Mouse (Mus musculus) heart, embryonic 11.5 days (tissue): ENCODE data around the gene Dicer1. TPM values are rescaled to one million over a fixed set of nuclear protein-coding genes. Genes with fewer than 3 reads are reported as not detected.
A peak's percentile ranks its signal among the peaks of the same experiment; 100 is the strongest.

Experiments
- ATAC-seq: fragments of 200-750 bp; cut with Nextera tagmentation; replicated peaks from 2 replicates; pipeline ENCODE4 v1.8.0; 2017; ENCODE audit warnings: moderate library complexity; ENCODE audit not compliant: insufficient number of reproducible peaks, low FRiP score, low TSS enrichment
- H3K27ac ChIP-seq: fragments of 300-500 bp; sonication (generic); 2 replicates; pipeline ENCODE4 v1.5.1; 2014; ENCODE audit warnings: mild to moderate bottlenecking, low read depth, low read length
- H3K27me3 ChIP-seq: fragments of 300-500 bp; sonication (generic); 2 replicates; pipeline ENCODE4 v1.6.1; 2014; ENCODE audit warnings: mild to moderate bottlenecking, low read length, mixed read lengths; ENCODE audit not compliant: control insufficient read depth, insufficient read depth
- H3K36me3 ChIP-seq: fragments of 300-500 bp; sonication (generic); 2 replicates; pipeline ENCODE4 v1.6.1; 2014; ENCODE audit warnings: mild to moderate bottlenecking, low read length, moderate library complexity, mixed read lengths; ENCODE audit not compliant: control insufficient read depth, insufficient read depth
- H3K4me1 ChIP-seq: fragments of 300-500 bp; sonication (generic); 2 replicates; pipeline ENCODE4 v1.6.1; 2014; ENCODE audit warnings: low read length; ENCODE audit not compliant: control insufficient read depth, insufficient read depth
- H3K4me2 ChIP-seq: fragments of 300-500 bp; sonication (generic); 2 replicates; pipeline ENCODE4 v1.6.1; 2014; ENCODE audit warnings: mild to moderate bottlenecking, moderate library complexity
- H3K4me3 ChIP-seq: fragments of 300-500 bp; sonication (generic); 2 replicates; pipeline ENCODE4 v1.5.1; 2014; ENCODE audit warnings: low read depth, low read length
- H3K9ac ChIP-seq: fragments of 300-500 bp; sonication (generic); 2 replicates; pipeline ENCODE4 v1.6.1; 2014; ENCODE audit warnings: mild to moderate bottlenecking, low read depth, low read length, moderate library complexity
- H3K9me3 ChIP-seq: fragments of 300-500 bp; sonication (generic); replicated peaks from 2 replicates; pipeline ENCODE4 v1.6.1; 2016; ENCODE audit warnings: low read length; ENCODE audit not compliant: control insufficient read depth
- WGBS: fragments of 180-500 bp; shearing (Covaris S2); extraction: QIAGEN DNeasy Blood & Tissue Kit; methylation state at CpG from one replicate; pipeline ENCODE4 v1.1.7; 2014; ENCODE audit not compliant: insufficient replicate concordance; 5-methylcytosine and 5-hydroxymethylcytosine counted together
- polyA plus RNA-seq: library from polyadenylated mRNA; unstranded; fragments of >200 nt; fragmentation: Nextera tagmentation; extraction: Ambion mirVana; gene quantifications from 2 replicates; pipeline ENCODE4 v1.2.1, GENCODE M21; 2014

Gene Dicer1
- polyA plus RNA-seq, 1 experiment from 2014 or later = 28.8 TPM

GRCm38 (mm10) chr12:104769201-104769785 lies 17.5 kb upstream of the Dicer1 start:
- no peak overlapping the region for H3K9ac ChIP-seq

DNA sequence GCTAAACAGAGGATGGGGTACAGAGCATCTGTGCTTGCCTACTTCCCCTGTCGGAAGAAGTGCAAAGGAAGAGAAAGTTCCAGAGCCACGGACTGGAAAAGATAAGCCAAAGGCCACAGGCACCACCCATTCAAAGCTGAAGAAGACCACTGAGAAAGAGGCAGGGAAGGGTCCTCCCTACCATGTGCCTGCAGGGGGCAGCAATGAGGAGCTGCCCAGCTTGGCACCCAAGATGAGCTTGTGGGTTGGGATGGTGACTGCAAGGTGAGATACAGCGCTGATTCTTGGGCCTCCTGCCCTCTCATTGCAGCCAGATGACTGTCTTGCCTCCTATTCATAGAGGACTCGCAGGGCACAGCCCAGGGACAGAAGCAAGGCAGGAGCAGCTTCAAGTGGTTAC lies 15.4 kb upstream of the Dicer1 start:
- no peak overlapping the region for H3K4me2 ChIP-seq
- 71% methylated on average over 4 of the region's 4 CpGs for WGBS
- no peaks in the 10 kb centered on the region for H3K9me3 ChIP-seq
- no peaks in the 10 kb centered on the region for H3K36me3 ChIP-seq
- H3K9ac ChIP-seq = no peak overlapping the region
- no peaks in the 10 kb centered on the region for H3K4me1 ChIP-seq
- H3K27me3 ChIP-seq = no peaks in the 10 kb centered on the region
- no peak overlapping the region for H3K27ac ChIP-seq
- ATAC-seq = no peak
- no peak overlapping the region for H3K4me3 ChIP-seq

More at GRCm38 (mm10) chr12:104769201-104769785, 17.5 kb upstream of the Dicer1 start:
- 75% methylated on average over 10 of the region's 10 CpGs for WGBS
- Histone ChIP-seq H3K36me3 (no peaks in the 10 kb centered on the region), H3K4me3 (no peak overlapping the region), H3K9me3 (no peaks in the 10 kb centered on the region), H3K27ac (no peak overlapping the region), H3K27me3 (no peaks in the 10 kb centered on the region), H3K4me1 (no peaks in the 10 kb centered on the region), H3K4me2 (no peak overlapping the region)
- ATAC-seq = no peak

- WGBS = 78% methylated on average over 7 of the region's 7 CpGs
- Histone ChIP-seq H3K27ac (no peak overlapping the region), H3K4me3 (no peak overlapping the region), H3K9ac (no peak overlapping the region), H3K4me2 (no peak overlapping the region), H3K9me3 (no peaks in the 10 kb centered on the region), H3K4me1 (no peaks in the 10 kb centered on the region), H3K27me3 (no peaks in the 10 kb centered on the region), H3K36me3 (no peaks in the 10 kb centered on the region)
- no peak for ATAC-seq
Measured at GRCm38 (mm10) chr12:104765761-104766160, 14.0 kb upstream of the Dicer1 start.

GRCm38 (mm10) chr12:104765116-104765515 lies 13.4 kb upstream of the Dicer1 start:
- Histone ChIP-seq H3K4me2 (no peak overlapping the region), H3K27me3 (no peaks in the 10 kb centered on the region), H3K27ac (no peak overlapping the region), H3K4me1 (no peaks in the 10 kb centered on the region), H3K9me3 (no peaks in the 10 kb centered on the region), H3K4me3 (no peak overlapping the region), H3K9ac (no peak overlapping the region), H3K36me3 (no peaks in the 10 kb centered on the region)
- 65% methylated on average over 5 of the region's 5 CpGs for WGBS
- ATAC-seq = no peak

GRCm38 (mm10) chr12:104763918-104764317 lies 12.2 kb upstream of the Dicer1 start:
- H3K27me3 ChIP-seq = no peaks in the 10 kb centered on the region
- no peak overlapping the region for H3K9ac ChIP-seq
- H3K4me2 ChIP-seq = no peak overlapping the region
- 79% methylated on average over 6 of the region's 6 CpGs for WGBS
- no peak overlapping the region for H3K4me3 ChIP-seq
- no peaks in the 10 kb centered on the region for H3K36me3 ChIP-seq
- ATAC-seq = no peak
- H3K4me1 ChIP-seq = no peaks in the 10 kb centered on the region
- no peaks in the 10 kb centered on the region for H3K9me3 ChIP-seq
- H3K27ac ChIP-seq = no peak overlapping the region

GRCm38 (mm10) chr12:104761411-104761810 lies 9.7 kb upstream of the Dicer1 start:
- Histone ChIP-seq H3K9ac (no peak overlapping the region), H3K27me3 (no peaks in the 10 kb centered on the region), H3K4me2 (no peak overlapping the region), H3K9me3 (no peaks in the 10 kb centered on the region), H3K4me1 (no peaks in the 10 kb centered on the region), H3K27ac (no peak overlapping the region), H3K4me3 (no peak overlapping the region), H3K36me3 (no peaks in the 10 kb centered on the region)
- 75% methylated on average over 8 of the region's 8 CpGs for WGBS
- ATAC-seq = no peak

GRCm38 (mm10) chr12:104758066-104758465 lies 6.3 kb upstream of the Dicer1 start:
- 81% methylated on average over 7 of the region's 7 CpGs for WGBS
- ATAC-seq = no peak
- H3K27ac ChIP-seq = no peak overlapping the region

DNA sequence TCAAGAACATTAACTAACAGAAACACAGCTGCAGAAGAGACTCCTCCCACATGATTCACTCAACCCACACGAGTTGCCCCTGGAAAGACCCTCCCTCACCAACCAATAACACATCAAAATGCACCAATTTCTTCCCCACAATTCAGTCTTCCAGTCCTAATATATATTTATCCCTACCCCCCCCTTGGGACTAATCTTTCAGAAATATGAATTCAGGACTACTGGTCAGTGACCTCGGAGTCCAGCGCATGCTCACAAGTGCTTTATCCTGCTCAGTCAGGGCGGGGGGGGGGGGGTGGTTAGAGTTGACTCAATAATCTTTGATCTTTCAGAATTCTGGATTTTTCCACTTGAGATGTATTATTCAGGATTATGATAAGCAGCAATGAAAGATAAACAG lies 1.9 kb upstream of the Dicer1 start:
- H3K27ac ChIP-seq = no peak overlapping the region
- no peak for ATAC-seq
- H3K4me2 ChIP-seq = no peak overlapping the region
- H3K4me1 ChIP-seq = peaks cover 26% of the 10 kb centered on the region
- no peak overlapping the region for H3K4me3 ChIP-seq
- 68% methylated on average over 4 of the region's 4 CpGs for WGBS
- 0 out of 2 replicates have a peak, but pooled peaks cover 2% of the 10 kb centered on the region for H3K36me3 ChIP-seq
- no peak overlapping the region for H3K9ac ChIP-seq
- no peaks in the 10 kb centered on the region for H3K27me3 ChIP-seq
- H3K9me3 ChIP-seq = no peaks in the 10 kb centered on the region

More at GRCm38 (mm10) chr12:104758066-104758465, 6.3 kb upstream of the Dicer1 start:
- Histone ChIP-seq H3K27me3 (no peaks in the 10 kb centered on the region), H3K4me3 (no peak overlapping the region), H3K4me1 (no peaks in the 10 kb centered on the region), H3K9ac (no peak overlapping the region), H3K9me3 (no peaks in the 10 kb centered on the region), H3K36me3 (no peaks in the 10 kb centered on the region), H3K4me2 (no peak overlapping the region)

- H3K4me1 ChIP-seq = peaks cover 35% of the 10 kb centered on the region
- under 1% methylated on average over 52 of the region's 52 CpGs for WGBS
Measured at GRCm38 (mm10) chr12:104751331-104751813, 380 bp downstream of the Dicer1 start.

More at GRCm38 (mm10) chr12:104751331-104751813, 380 bp downstream of the Dicer1 start:
- Histone ChIP-seq H3K27me3 (no peaks in the 10 kb centered on the region), H3K9ac (peak overlapping the region; percentile 98), H3K4me2 (peak overlapping the region; percentile 94), H3K4me3 (peak overlapping the region; percentile 96), H3K36me3 (0 out of 2 replicates have a peak, but pooled peaks cover 2% of the 10 kb centered on the region), H3K27ac (peak overlapping the region; percentile 95), H3K9me3 (no peaks in the 10 kb centered on the region)
- ATAC-seq = peak; percentile 29
